Mouse (Mus musculus): ENCODE data around the gene Rps6kc1.
"Not testable (repeated sequence)": the region's sequence is repeated elsewhere in the genome, so short reads cannot be mapped to it uniquely, and the experiment has no call there.

The Rps6kc1 gene

DNA sequence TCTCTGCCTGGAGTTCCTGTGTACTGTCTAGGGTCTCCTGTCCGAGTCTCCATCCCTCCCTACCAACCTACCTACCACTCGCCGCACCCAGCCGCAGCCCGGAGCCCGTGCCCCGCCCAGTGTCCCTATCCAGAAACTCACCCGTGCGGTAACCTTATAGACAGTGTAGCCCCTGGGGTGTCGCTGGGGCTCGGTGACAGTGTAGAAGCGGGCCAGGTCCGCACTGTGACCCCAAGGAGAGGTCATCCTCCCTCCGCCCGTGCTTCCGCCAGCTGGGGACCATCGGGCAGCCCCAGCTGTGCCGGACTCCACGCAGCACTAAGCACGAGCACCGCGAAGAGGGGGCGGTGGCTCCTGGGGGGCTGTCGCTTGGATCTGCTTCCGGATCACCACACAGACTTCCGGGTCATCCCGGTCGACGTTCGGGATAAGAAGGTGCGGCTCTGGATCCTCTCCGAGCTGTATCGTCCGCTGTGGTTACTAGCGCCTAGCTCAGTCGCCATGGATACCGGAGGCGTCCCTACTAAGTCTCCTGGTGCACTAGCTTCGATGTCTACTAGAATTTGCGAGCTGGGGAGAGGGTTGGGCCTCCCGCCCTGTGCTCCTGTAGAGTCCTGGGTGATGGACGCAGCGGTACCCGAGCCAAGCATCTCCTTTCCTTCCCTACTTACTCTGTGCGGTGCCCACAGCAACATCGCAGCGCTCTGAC, at the start of gene Rps6kc1:
Gene Rps6kc1 (minus strand): TSS at position 356 of the 709 bp plus-strand sequence.
- DNase-seq (ENCODE audit: low read depth, low spot score) = peak; percentile 94

DNA sequence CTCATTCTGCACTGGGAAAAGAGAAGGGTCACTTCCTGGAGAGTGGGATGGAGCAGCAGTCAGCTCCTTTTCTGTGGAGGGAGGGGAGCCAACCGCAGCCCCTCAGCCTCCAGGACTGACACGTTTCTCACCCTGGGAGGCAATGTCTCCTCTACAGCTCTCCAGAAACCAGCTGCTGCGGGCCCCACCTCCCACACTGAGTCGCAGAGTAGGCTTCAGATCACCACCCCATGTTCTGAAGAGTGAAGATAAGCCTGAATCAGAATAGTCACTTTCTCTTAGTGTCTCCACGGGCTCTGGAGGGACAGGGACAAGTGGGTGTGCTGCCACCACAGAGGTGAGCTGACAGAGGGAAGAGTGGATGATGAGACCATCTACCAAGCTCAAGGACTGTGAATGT, 47.3 kb upstream of the Rps6kc1 start:
- no peak for DNase-seq (ENCODE audit: low read depth, low spot score)

DNA sequence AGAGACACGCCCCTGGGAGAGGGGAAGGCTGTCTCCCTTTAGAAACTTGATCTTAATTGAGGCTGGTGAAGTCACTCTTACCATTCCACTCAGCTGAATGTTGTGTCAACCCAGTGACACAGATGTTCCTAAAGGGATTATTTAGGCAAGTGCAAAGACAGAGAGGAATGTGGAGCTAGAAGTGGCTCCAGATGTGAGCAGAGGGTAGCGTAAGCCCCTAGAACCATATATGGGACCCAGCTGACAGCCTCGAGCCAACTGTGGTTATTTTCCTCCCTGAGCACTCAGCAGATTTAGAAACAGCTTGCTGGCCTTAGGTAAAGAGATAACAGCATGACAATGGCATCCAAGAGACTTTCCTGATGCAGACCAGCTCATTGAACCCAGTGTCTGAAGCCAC, 41.4 kb upstream of the Rps6kc1 start:
- no peak for DNase-seq (ENCODE audit: low read depth, low spot score)

DNA sequence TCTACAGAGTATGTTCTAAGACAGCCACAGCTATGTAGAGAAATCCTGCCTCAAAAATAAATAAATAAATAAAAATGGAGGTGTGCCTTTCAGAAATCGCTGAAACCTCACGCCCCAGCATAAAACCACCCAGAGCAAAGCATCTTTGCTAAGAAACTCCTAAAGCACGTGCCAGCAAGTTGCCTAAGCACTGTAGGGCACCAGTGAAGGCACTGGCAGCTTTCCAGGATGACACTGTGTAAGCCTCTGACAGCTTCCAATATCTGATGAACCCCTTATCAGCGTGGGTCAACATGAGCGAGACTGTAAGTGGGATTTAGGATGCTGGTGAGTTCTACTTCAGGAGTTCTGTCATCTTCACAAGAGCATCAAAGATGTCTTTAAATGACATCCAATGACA, 39.4 kb upstream of the Rps6kc1 start:
- DNase-seq (ENCODE audit: low read depth, low spot score) = no peak

DNA sequence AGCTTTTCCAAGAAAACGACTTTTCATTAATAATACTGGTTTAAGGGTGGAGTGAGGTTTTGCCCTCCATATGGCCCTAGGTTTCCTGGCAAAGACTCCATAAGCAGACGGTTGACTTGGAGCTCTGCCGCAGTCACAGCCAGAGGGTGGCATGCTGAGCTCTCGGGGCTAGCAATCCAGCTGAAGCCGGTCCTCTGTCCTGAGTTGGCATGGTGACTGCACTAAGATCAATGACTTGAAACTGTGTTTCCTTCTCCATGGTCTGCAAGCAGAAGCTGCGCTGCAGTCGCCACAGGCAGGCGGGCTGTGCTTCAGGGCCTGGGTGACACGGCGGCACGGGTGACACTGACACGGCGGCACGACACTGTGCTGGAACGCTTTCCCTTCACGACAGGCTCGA, 37.3 kb upstream of the Rps6kc1 start:
- DNase-seq (ENCODE audit: low read depth, low spot score) = no peak

DNA sequence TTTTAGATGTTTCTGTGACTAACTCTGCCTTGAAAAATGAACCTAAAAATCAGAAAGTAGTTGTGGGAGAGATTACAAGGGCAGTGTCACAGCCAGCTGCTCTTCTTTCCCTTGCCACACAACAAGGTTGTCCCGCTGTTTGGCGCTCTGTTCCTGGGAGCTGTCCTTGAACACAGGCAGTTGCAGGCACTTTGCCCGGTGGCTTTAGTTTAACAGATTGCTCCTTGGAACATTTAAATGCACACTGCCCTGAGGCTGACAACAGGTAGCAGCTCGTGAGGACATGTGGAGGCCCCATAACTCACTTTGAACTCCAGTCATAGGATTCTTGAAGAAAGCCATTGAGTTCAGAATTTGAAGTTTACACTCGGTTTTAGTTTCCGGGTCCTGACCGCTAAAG, 36.9 kb upstream of the Rps6kc1 start:
- no peak for DNase-seq (ENCODE audit: low read depth, low spot score)

DNA sequence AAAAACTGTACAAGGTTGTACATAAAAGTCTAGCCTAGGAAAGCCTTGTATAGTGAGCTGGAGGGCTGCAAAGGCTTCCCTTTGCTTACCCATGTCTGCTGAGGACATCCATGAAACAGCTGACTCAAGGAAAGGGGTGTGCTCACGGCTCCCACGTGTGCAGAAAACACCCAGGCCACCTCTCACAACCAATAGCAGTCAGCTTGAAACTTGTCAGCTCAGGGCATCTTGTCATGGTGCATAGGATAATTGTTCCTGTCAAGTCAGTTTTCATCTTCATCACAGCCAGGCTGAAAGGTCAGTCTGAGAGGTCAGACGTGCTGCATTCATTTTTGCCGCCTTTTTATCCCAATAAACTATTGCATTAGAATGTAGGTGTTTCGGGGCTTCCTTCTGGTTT, 36.4 kb upstream of the Rps6kc1 start:
- no peak for DNase-seq (ENCODE audit: low read depth, low spot score)

DNA sequence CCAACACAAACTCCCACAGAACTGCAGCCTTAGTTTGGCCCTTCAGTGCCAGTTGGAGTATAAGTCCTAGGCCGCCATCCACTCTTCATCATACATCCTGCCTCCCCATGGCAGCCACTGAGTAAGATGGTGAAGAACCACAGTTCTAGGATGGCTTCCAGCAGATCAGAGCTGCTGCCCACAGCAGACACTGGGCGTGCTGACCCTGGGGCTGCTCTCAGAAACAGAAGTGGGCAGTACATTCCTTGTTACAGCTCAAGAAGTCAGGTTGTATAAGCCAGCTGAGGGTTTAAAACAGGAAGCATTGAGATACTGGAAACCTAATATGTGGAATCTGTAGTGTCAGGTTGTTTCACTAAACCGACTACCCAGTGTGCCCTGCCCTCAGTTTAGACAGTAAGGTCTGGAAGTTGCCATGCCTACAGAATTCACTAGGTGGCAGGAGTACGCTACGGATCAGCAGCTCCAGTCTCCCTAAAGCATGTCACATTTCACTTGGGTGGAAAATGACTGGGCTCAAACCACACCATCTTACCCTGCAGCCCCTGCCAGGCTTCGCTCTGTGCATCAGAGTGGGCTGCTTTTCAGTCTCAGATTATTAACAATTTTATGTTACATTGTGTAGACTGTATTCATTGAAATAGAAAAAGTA, 32.7 kb upstream of the Rps6kc1 start:
- peak; percentile 88 for DNase-seq (ENCODE audit: low read depth, low spot score)

DNA sequence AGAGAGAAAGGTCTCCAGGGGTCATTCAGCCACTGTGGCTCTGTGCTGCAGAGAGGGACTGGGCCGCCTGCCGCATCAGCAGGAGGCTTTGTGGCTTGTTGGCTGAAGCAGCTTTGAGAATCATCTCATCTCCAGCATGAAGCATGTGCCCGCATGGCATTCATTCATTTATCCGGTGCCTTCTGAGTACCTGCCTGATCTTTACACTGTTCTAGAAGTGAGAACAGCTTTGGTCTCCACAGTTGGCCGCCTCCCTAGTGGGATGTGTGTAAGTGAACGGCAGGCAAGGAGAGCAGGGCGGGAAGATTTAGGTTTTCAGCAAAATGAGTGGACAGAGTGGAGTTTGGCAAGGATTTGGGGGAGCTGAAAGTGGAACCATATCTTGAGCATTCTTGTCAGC, 28.2 kb upstream of the Rps6kc1 start:
- DNase-seq (ENCODE audit: low read depth, low spot score) = no peak

DNA sequence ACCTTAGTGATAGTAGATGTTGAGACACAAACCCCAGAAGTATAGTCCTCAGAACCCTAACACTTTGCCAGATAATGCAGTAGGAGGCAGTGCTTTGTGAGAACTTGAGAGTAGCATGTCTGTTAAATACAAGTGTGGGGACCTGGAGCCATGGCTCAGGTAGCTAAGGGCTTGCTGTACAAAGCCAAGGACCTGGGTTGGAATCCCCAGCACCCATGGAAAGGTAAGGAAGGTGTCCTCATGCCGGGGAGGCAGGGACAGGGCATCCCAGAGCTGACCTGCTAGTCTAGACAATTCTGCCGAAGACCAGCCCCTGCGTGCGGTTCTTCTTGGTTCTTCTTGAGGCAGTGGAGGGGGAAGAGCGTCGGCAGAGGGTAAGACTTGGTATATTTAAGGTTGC, 18.6 kb upstream of the Rps6kc1 start:
- DNase-seq (ENCODE audit: low read depth, low spot score) = no peak

DNA sequence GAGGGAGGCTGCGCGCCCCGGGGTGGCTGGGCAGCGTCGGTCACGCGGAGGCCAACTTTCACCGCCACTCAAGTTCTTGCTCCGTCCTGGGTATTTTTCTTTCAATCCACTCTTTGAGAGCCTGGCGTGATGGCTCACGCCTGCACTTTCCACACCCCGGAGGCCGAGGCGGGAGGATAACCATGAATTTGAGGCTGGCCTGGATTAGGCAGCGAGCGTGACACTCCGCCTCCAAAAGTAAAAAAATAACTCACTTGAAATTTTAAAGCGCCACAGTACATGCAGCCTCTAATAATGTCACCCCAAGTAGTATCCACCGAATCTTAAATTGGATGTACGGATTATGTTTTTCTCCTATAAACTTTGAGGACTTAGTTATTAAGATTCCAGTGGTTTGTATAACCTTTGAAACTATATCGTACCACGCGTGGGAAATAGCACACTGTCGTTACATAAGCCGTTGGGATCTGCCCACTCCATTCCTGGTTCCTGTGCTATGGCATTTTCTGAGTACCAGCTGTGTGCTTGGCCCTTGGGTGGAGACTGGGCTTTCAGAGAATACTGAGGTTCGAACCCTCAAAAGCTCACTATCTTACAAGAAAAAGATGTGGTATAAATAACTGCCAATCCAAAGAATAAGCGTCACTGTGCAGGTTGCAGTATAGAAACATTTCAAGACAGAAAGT, 17.6 kb upstream of the Rps6kc1 start:
- peak; percentile 68 for DNase-seq (ENCODE audit: low read depth, low spot score)

DNA sequence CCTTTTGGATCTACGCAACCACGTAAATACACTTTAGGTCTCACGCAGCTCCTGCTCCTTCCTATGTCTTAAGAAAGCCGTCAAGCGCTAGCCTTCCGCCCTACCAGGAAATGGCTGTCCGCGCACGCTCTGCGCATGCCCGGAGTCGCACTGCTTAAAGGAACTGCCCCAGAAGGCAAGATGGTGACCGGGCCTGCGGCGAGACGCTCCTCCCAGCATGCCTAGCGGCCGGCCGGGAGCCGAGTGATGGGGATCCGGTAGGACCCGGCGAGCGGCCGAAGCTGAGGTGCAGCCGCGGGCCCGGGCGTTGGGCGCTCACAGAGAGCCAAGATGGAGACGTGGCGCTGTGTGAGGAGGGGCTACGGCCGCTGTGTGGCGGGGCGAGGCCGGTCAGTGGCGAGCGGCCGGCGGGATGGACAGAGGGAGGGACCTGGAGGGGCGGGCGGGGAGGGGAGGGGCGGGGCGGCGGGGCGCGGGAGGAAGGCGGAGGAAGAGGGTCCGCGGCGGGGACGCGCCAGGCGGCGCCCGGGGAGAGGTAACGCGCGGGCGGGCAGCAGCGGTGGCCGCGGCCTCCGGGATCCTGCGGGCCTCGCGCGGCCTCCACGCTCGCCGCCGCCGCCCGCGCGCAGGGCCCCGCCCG, 16.9 kb upstream of the Rps6kc1 start:
- DNase-seq (ENCODE audit: low read depth, low spot score) = peak; percentile 98

DNA sequence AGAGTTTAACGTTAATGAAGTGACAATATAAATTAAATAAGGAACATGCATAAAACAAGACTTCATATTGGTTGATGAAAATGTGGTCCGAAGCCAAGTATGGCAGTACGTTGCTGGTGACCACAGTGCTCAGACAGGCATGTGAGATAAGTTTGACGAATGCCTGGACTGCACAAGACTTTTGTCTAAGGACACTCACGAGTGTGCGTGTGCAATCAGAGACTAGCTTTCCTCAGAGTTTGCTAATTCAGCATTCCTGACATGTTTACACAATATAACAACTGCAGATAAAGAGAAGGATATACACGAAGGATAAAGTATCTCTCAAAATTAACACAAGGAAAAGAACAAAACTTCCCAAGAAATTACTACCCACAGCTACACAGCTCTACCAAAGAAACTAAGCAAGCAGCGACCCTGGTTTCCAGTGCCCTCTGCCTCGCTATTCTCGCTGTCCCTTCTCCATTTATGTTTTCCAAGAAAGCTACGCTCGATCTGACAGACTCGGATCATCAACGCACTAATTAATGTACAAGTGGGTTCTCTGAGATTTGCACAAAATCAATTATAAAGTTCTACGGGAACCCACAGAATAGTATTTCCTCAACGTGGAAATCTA, 16.3 kb upstream of the Rps6kc1 start:
- peak; percentile 64 for DNase-seq (ENCODE audit: low read depth, low spot score)

DNA sequence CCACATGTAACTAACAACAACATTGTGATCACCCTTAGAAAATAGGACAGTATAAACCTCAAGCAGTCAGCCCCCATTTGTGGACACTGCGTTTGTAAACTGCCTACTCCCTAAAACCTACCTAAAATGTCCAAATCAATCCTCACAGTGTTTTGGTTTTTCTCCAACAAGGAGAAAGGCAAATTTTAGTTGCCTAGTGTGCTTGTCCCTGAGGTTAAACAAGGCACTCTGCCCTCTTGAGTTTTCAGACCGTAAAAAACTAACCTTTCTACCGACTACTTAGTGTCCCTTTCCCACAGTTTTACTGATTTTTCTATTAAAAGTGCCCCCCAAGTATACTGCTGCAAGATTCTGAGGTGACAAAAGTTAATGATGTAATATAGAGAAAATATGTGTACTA, 15.7 kb upstream of the Rps6kc1 start:
- no peak for DNase-seq (ENCODE audit: low read depth, low spot score)

DNA sequence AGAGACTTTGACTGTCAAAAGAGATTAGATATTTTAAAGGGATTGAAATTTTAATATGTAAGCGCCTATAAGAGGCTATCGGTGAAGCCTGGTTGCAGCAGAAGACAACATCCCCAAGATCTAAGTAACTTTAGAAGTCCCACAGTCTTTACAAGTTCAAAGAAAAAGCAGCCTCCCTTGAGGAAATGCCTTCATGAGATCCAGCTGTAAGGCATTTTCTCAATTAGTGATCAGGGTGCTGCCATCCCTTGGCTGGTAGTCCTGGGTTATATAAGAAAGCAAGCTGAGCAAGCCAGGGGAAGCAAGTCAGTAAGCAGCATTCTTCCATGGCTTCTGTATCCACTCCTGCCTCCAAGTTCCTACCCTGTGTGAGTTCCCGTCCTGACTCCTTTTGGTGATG, 13.2 kb upstream of the Rps6kc1 start, which contains the start of gene Angel2:
Gene Angel2 (plus strand): TSS at position 301 of the 400 bp plus-strand sequence.
- DNase-seq (ENCODE audit: low read depth, low spot score) = not testable (repeated sequence)

DNA sequence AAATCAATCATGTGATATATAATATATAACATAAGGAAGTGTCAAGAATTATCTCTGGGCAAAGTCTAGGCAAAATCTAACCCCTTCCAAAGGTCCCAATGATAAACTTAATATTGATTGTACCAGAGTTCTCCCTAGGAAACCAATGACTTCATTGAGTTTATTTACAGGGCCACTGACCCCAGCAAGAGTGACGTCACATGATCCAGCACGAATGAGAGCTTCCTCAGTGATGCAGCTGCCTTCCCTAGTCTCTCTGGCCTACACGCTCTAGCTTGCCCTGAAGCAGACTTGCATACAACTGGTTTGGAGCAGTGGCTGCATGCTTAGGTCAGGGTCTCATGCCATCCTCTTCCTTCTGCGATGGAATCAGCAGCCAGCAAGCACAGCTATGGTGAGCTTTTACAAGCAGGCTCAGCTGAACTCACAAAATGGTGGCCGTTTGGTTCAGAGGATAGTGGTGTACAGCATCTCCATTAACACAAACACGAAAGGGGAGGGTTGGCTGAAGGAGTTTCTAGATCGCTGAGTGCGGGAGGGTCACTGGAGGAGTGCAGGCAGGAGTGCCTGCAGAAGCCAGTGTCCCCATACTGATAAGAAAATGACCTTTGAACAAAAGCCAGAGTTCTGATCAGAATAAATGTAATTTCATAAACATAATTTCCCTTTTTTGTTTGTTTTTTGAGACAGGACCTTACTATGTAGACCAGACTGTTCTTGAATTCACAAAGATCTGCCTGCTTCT, 8.3 kb upstream of the Rps6kc1 start:
- DNase-seq (ENCODE audit: low read depth, low spot score) = no peak

DNA sequence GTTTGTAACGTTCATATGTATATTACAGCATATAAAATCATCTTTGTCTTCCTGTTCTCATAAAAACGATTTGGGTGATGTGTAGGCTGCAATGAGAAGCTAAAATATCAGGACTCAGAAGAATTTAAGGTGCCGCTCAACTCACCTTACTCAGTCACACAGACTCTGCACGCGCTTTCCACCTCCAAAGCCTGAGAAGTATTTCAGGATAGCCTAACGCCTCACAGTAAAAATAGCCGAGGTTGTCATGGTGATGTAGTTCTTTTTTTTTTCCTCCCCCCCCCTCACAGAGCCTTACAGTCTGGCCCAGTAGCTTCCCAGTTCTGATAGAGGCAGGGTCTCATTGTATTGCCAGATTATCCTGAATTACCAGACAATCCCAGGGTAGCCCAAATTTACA, 7.4 kb upstream of the Rps6kc1 start:
- no peak for DNase-seq (ENCODE audit: low read depth, low spot score)

DNA sequence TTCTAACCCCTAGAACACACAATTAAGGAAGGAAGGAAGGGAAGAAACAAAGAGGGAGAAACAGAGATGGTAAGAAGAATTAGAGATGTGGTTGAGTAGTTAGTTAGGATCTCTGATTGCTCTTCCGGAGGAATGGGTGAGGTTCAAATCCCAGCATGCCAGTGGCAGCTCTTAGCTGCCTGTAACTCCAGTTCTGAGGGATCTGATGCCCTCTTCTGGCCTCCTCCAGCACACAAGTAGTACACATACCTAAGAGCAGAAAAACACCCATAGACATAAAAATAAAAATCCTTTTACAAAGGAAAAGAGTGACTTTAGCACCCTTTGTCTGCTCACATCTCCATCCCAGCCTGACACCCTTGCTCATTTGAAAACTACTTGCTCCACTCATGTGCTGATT, 1.1 kb upstream of the Rps6kc1 start:
- peak; percentile 61 for DNase-seq (ENCODE audit: low read depth, low spot score)

DNA sequence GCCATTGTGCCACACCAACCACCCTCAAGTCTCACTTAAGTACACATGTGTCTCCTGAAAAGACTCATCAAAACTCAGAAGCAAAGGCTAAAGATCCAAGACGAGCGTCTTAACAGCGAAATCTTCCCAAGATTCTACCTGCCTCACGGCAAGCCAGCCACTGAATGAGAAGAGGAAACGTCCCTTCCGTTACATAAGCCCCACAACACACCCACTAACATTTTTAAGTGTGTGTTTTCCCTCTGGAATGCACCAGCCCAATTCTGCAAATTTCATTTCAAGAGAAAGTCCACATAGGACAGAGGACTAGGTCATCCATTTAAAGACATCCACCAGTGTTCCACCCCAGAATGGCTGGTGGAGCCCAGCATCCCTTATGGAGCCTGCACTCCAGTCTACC, 734 bp downstream of the Rps6kc1 start:
- DNase-seq (ENCODE audit: low read depth, low spot score) = peak; percentile 15

DNA sequence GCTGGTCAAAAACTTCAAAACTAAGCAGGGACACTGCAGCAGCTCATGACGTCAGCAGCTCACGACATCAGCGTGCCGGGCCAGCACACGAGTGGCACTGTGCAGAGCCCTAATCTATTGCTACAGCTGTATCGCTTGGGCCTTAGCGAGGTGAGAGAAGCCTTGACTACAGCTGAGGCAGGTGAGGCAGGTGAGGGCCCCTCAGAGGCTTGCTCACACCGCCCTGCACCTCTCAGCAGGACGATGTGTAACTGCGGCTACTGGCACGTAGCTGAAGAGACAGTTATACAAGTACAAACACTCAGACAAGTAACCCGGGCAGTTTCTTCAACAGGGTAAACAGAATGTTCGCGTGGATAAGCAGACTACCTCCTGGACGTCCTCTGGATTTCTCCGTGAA, 6.9 kb downstream of the Rps6kc1 start:
- DNase-seq (ENCODE audit: low read depth, low spot score) = no peak

DNA sequence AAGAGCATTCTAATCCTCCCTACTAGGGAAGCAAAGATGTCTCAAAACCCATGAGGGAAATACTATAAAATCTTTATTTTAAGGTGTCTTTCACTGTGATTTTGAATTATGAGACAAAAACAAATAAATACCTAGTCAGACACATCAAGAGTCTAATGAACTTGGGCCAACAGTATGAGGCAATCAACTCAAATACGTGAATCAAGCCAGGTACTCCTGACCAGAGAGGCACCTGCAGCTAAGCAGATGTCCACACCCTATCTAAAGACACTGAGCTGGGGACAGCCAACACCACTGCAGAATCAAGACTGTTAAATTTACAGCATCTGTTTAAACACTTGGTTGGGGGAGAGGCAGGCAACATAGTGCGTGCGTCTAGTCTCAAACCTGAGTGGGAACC, 7.4 kb downstream of the Rps6kc1 start:
- DNase-seq (ENCODE audit: low read depth, low spot score) = no peak

Data from 3T3-L1 (cell line).